Mouse (Mus musculus) heart, postnatal 0 days (tissue): ENCODE results near the gene Keg1. TPM values are rescaled to one million over a fixed set of nuclear protein-coding genes. Genes with fewer than 3 reads are reported as not detected.
A peak's percentile ranks its signal among the peaks of the same experiment; 100 is the strongest.

Experiments used
- ATAC-seq: fragments of 200-750 bp; cut with Nextera tagmentation; 2 replicates; pipeline ENCODE4 v1.8.0; 2017; ENCODE audit warnings: low read depth, moderate number of reproducible peaks, moderate library complexity; ENCODE audit not compliant: insufficient read depth
- DNase-seq: peaks from one replicate; pipeline ENCODE4 v3.0.0-alpha.2; 2016; ENCODE audit warnings: low spot score
- H3K27ac ChIP-seq: fragments of 300-500 bp; sonication (generic); 2 replicates; pipeline ENCODE4 v1.5.1; 2014; ENCODE audit warnings: low read depth, mild to moderate bottlenecking
- H3K27me3 ChIP-seq: fragments of 300-500 bp; sonication (generic); 2 replicates; pipeline ENCODE4 v1.6.1; 2014; ENCODE audit warnings: low read length, mixed read lengths; ENCODE audit not compliant: control insufficient read depth, insufficient read depth
- H3K36me3 ChIP-seq: fragments of 300-500 bp; sonication (generic); replicated peaks from 2 replicates; pipeline ENCODE4 v1.6.1; 2014; ENCODE audit warnings: low read length, mixed read lengths; ENCODE audit not compliant: control insufficient read depth, insufficient read depth
- H3K4me1 ChIP-seq: fragments of 300-500 bp; sonication (generic); 2 replicates; pipeline ENCODE4 v1.6.1; 2014; ENCODE audit warnings: antibody characterized with exemption; ENCODE audit not compliant: control insufficient read depth, insufficient read depth
- H3K4me2 ChIP-seq: fragments of 300-500 bp; sonication (generic); 2 replicates; pipeline ENCODE4 v1.6.1; 2014; ENCODE audit warnings: low read depth, mild to moderate bottlenecking, low read length, moderate library complexity
- H3K4me3 ChIP-seq: fragments of 300-500 bp; sonication (generic); 2 replicates; pipeline ENCODE4 v1.5.1; 2014; ENCODE audit warnings: low read depth, low read length
- H3K9ac ChIP-seq: fragments of 300-500 bp; sonication (generic); replicated peaks from 2 replicates; pipeline ENCODE4 v1.6.1; 2014; ENCODE audit warnings: low read depth, low read length, mixed read lengths
- H3K9me3 ChIP-seq: fragments of 300-500 bp; sonication (generic); replicated peaks from 2 replicates; pipeline ENCODE4 v1.6.1; 2016; ENCODE audit warnings: low read length; ENCODE audit not compliant: control insufficient read depth
- CTCF ChIP-seq: IDR thresholded peaks from 2 replicates; pipeline ENCODE4 v1.5.1; 2016; ENCODE audit warnings: antibody characterized with exemption, control low read depth, low read depth
- EP300 ChIP-seq: IDR thresholded peaks from 2 replicates; pipeline ENCODE4 v1.6.1; 2016; ENCODE audit warnings: antibody characterized with exemption, low read depth
- WGBS: fragments of 180-500 bp; shearing (Covaris S2); extraction: QIAGEN DNeasy Blood & Tissue Kit; methylation state at CpG from one replicate; pipeline ENCODE4 v1.1.7; 2014; 5-methylcytosine and 5-hydroxymethylcytosine counted together
- polyA plus RNA-seq: library from polyadenylated mRNA; unstranded; fragments of >200 nt; fragmentation: Nextera tagmentation; extraction: Ambion mirVana; gene quantifications from 2 replicates; pipeline ENCODE4 v1.2.1, GENCODE M21; 2015
- total RNA-seq: library from RNA; depleted of rRNA; stranded (reverse); fragments of >200 nt; gene quantifications from 2 replicates; pipeline ENCODE4 v1.2.3, GENCODE M21; 2014; ENCODE audit warnings: low replicate concordance; rRNA removed

Gene Keg1
- total and polyA plus RNA-seq, 2 experiments from 2014 or later: not detected

- no peak overlapping the region for H3K4me2 ChIP-seq
- peaks cover 30% of the 10 kb centered on the region for H3K36me3 ChIP-seq
- H3K27ac ChIP-seq: no peak overlapping the region
- no peak overlapping the region for H3K9ac ChIP-seq
- TF ChIP-seq CTCF (peak; percentile 29), EP300 (no peak)
- no peaks in the 10 kb centered on the region for H3K27me3 ChIP-seq
- H3K9me3 ChIP-seq: no peaks in the 10 kb centered on the region
- DNase-seq (no peak), ATAC-seq (no peak)
- H3K4me3 ChIP-seq: no peak overlapping the region
- no peaks in the 10 kb centered on the region for H3K4me1 ChIP-seq
- WGBS: 65% methylated on average over 2 of the region's 2 CpGs
Measured at GRCm38 (mm10) chr19:12762212-12763130, 66.9 kb downstream of the Keg1 start.

- no peak for DNase-seq
- Histone ChIP-seq H3K27ac (no peak within 1 kb of the TSS), H3K4me2 (no peak within 1 kb of the TSS), H3K4me1 (no peaks in the 10 kb centered on the region), H3K9ac (no peak within 1 kb of the TSS), H3K4me3 (no peak within 1 kb of the TSS), H3K27me3 (no peaks in the 10 kb centered on the region), H3K36me3 (peaks cover 59% of the 10 kb centered on the region), H3K9me3 (no peaks in the 10 kb centered on the region)
- no peak for ATAC-seq
- WGBS: 68% methylated on average over 7 of the region's 7 CpGs
- TF ChIP-seq CTCF: no peak
- TF ChIP-seq EP300: no peak
Measured at GRCm38 (mm10) chr19:12765308-12765707, 69.7 kb downstream of the Keg1 start, which contains the start of gene Cntf. Gene Cntf, minus strand, starts transcription at chr19:12765632.

Other genes starting within 250 kb of the Keg1 start
- 0.46 and 3.6 TPM in 2 replicates for gene Mpeg1, start 235.0 kb upstream of the Keg1 start, total RNA-seq
- 0.36 and 0.37 TPM in 2 replicates for gene Mpeg1, start 235.0 kb upstream of the Keg1 start, polyA plus RNA-seq
- 1.5 and 3.8 TPM in 2 replicates for gene Dtx4, start 194.3 kb upstream of the Keg1 start, total RNA-seq
- gene Dtx4, start 194.3 kb upstream of the Keg1 start, polyA plus RNA-seq: 1.2 and 1.3 TPM in 2 replicates
- 8.4 and 9.3 TPM in 2 replicates for gene Fam111a, start 150.0 kb upstream of the Keg1 start, total RNA-seq
- gene Fam111a, start 150.0 kb upstream of the Keg1 start, polyA plus RNA-seq: 6.6 and 8.6 TPM in 2 replicates
- not detected in 2 replicates for gene Gm4952, start 95.8 kb upstream of the Keg1 start, total RNA-seq
- gene Gm4952, start 95.8 kb upstream of the Keg1 start, polyA plus RNA-seq: 0.14 TPM in 1 of 2 replicates, not detected in the other
- gene Glyat, start 62.5 kb upstream of the Keg1 start, total RNA-seq: not detected in 2 replicates
- gene Glyat, start 62.5 kb upstream of the Keg1 start, polyA plus RNA-seq: not detected in 2 replicates
- not detected in 2 replicates for gene Olfr1442, start 25.3 kb upstream of the Keg1 start, total RNA-seq
- gene Olfr1442, start 25.3 kb upstream of the Keg1 start, polyA plus RNA-seq: not detected in 2 replicates
- not detected in 2 replicates for gene Olfr1443, start 17.7 kb upstream of the Keg1 start, total RNA-seq
- gene Olfr1443, start 17.7 kb upstream of the Keg1 start, polyA plus RNA-seq: not detected in 2 replicates
- gene Cntf, start 69.8 kb downstream of the Keg1 start, total RNA-seq: 1.2 TPM in 1 of 2 replicates, not detected in the other
- 0.98 and 1.2 TPM in 2 replicates for gene Cntf, start 69.8 kb downstream of the Keg1 start, polyA plus RNA-seq
- gene Zfp91, start 100.3 kb downstream of the Keg1 start, total RNA-seq: 43.6 and 48.2 TPM in 2 replicates
- 8.6 and 9.5 TPM in 2 replicates for gene Zfp91, start 100.3 kb downstream of the Keg1 start, polyA plus RNA-seq
- gene Lpxn, start 100.4 kb downstream of the Keg1 start, total RNA-seq: 0.27 and 1.3 TPM in 2 replicates
- gene Lpxn, start 100.4 kb downstream of the Keg1 start, polyA plus RNA-seq: 0.89 and 1.0 TPM in 2 replicates
- not detected in 2 replicates for gene Gm5244, start 150.9 kb downstream of the Keg1 start, total RNA-seq
- not detected in 2 replicates for gene Gm5244, start 150.9 kb downstream of the Keg1 start, polyA plus RNA-seq
- not detected in 2 replicates for gene Olfr1444, start 161.5 kb downstream of the Keg1 start, total RNA-seq
- gene Olfr1444, start 161.5 kb downstream of the Keg1 start, polyA plus RNA-seq: not detected in 2 replicates
- not detected in 2 replicates for gene Olfr1445, start 188.1 kb downstream of the Keg1 start, total RNA-seq
- not detected in 2 replicates for gene Olfr1445, start 188.1 kb downstream of the Keg1 start, polyA plus RNA-seq
- not detected in 2 replicates for gene Olfr1446, start 197.7 kb downstream of the Keg1 start, total RNA-seq
- gene Olfr1446, start 197.7 kb downstream of the Keg1 start, polyA plus RNA-seq: not detected in 2 replicates
- not detected in 2 replicates for gene Olfr1447, start 208.0 kb downstream of the Keg1 start, total RNA-seq
- not detected in 2 replicates for gene Olfr1447, start 208.0 kb downstream of the Keg1 start, polyA plus RNA-seq
- not detected in 2 replicates for gene Olfr1448, start 228.6 kb downstream of the Keg1 start, total RNA-seq
- not detected in 2 replicates for gene Olfr1448, start 228.6 kb downstream of the Keg1 start, polyA plus RNA-seq
- gene Olfr1449, start 235.1 kb downstream of the Keg1 start, total RNA-seq: not detected in 2 replicates
- gene Olfr1449, start 235.1 kb downstream of the Keg1 start, polyA plus RNA-seq: not detected in 2 replicates